Mouse (Mus musculus): ENCODE data around the gene Gm20518.
A peak's percentile ranks its signal among the peaks of the same experiment; 100 is the strongest.

The Gm20518 gene

DNA sequence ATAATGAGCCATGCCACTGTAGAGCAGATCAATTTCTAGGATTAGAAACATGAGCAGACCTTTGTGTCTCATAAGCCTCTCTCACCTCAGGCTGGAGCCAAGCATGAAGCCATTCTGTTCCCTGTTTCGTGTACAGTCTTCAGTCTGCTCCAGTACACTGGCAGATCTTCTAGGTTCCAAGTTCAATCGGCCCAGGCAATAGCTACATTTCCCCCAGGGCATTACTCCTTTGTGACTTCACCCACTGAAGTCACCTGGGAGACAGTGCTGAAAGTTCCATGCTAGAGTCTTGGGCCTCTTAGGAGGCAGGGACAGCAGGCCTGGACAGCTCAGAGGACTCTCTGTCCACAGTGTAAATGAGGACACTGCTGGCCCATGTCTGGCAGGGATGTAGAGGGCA is 2.5 kb upstream of the Gm20518 start, which contains the start of gene Tssk1:
Gene Tssk1 (plus strand): TSS at position 301 of the 400 bp plus-strand sequence.
- no peak for DNase-seq

DNA sequence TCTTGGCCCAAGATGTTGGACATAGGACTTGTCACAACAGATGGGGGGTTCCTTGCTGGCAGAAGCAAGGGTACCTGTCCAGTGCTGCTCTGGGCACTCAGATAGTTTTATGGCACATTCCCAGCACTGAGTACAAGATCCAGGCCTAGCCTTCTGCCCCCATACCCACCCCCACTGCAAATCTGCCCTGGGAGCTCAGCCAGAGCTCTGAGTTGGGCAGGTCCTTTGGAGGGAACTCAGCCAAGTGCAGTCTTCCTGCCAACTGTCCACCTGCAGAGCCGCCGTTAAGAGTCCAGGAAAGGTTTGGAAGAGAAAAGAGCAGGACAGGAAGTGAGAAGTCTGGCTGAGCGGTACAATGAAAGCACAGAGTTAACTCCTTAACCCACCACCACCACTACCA is 1.1 kb upstream of the Gm20518 start:
- DNase-seq: no peak

DNA sequence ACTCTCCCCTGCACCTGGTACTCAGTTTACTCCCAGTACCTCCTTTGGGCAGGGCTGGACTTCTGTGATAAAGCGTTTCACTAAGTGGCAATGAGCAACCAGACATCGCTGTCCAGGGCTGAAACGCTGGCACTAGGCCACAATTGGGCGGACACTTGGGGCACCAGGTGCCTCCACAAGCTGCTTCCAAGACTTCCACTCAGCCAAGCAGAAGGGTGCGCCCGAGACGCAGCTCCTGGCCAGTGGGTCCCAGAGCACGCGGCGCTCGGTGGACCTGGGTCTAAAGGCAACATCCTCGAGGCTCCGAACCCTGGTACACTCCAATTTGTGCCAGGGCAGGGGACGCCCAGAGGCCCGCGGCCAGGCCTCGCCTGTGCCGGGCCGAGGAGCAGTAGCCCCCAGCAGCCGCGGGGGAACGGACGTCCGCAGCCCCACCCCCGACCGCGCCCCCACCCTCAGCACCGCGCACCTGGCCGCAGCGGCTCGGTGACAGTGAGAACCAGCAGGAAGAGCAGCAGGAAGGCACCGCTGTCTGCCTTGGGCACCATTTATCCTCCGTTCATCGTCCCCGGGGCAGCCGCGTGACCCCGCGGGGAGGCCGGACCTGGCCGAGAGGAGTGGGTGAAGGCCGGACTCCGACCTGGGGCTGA is 429 bp downstream of the Gm20518 start:
- peak; percentile 72 for DNase-seq

DNA sequence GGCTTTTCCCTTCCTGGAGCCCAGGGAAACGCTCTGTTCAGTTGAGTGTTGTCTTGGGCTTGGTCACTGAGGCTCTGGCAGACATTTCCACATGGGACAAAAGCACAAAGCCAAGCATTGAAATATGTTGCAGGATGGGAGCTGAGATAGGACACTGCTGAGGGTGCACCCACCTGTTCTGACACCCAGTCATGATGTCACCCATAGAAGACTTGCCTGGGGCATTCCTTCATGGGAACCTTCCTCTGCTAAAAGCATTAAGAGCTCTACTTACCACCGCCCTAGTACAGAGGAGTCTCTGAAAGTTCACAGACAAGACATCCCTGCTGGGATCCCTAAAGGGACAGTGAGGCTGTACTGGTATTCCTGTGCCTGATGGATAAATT is 1.1 kb downstream of the Gm20518 start:
- no peak for DNase-seq

DNA sequence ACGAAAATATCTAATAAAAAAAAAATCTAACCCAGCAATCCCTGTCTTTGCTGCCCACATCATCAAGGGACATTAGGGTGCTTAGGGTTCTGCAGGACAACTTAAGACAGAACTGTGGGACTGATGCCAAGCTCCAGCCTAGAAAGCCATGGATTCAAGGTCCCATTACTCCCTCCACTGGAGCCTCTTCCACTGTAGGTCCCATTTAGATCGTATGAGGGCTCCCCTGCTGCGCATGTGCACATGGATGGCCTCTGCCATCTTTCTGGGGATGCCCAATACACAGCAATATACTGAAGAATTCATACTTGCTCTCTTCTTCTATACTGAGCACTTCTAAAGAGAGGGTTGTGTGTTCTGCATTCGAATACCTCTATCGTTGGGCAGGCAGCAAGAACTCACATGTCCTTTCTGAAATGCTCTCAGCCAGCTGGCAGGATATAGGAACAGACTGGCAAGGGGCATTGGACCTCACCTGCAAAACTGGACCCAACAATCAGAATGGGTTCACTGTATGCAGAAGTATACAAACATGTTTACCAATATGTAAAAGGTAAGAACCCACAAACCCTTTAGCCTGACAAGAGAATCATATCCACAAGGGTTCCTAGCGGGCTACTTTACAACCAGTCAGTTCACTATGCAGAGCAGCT is 1.7 kb downstream of the Gm20518 start:
- DNase-seq: no peak

DNA sequence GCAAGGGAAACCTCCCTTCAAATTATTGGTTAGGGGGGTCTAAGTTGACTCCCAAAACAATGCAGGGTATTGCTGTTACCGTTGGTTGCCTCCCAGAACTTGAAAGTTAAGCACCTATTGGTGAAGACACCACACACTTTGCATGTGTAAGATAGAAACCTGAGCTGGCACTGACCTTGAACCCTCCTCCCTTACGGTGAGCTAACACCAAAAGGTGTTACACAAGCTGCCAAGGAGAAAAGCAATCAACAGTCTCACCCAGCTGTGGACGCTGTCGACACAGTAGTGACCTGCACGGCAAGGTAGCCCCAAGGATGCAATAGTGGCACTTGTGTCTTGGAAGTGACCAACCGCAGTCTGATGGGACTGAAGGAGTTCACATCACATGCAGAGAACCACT is 7.4 kb downstream of the Gm20518 start:
- no peak for DNase-seq

DNA sequence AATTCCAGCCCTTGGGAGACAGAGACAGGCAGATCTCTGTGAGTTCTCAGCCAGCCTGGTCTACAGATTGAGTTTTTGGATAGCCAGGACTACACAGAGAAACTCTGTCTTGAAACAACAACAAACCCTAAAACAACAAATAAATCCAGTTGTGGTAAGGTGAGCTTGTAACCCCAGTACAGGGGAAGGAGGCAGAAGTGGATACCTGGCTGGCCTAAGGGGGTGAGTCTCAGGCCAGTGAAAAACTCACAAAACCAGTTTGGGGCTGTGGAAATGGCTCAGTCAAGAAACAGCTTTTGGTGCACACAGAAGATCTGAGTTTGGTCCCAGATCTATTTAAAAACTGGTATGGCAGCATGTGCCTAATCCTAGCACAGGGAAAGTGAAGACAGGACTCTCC is 9.3 kb downstream of the Gm20518 start:
- DNase-seq: no peak

DNA sequence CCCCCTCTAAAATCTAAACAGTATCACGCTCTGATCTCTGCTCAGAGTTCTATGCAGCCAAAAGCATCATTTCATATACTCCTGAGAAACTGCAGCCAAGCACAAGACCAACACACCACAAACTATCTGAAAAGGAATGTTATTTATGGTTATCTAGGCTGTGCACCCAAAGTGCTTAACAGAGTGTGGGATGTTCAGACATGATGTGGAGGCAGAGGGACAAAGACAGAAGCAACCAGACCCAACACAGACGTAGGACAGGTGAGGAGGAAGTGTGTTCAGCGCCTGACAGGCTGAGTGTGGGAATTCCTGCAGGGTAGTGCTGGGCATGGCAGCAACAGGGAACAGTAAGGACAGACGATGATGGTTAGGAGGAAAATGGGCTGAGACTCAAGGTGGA is 11.9 kb downstream of the Gm20518 start:
- no peak for DNase-seq

DNA sequence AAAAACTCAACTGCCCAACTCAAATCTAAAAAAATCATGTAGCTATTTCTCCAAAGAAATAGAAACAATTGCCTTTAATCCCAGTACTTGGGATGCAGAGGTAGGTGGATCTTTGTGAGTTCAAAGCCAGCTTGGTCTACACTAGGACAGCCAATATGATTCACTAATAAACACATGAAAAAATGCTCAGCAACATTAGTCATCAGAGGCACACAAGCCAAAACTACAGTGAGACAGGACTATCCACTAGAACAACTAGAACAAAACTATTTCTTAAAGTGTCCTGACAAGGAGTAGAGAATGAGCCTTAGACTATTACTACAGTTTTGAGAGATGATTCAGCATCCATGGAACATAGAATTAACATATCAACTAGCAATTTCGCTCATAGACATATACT is 15.4 kb downstream of the Gm20518 start:
- no peak for DNase-seq

DNA sequence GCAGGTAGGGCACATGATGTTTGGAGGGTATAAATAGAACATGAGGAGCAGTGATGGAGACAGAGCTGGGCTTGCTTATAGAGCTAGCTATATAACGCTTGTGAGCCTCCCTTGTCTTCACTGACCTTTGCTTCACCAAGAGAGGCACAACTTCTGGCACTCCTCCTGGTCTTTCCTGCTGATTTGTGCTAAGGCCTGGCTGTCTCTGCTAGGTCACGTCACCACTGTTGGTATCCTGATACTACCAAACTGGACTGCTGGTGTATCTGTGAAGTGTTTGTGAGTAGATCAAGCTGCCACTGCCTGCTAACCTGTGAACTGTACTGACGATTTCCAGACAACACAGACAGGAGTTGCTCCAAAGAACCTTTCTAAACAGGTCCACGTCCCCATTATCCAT is 16.3 kb downstream of the Gm20518 start:
- no peak for DNase-seq

DNA sequence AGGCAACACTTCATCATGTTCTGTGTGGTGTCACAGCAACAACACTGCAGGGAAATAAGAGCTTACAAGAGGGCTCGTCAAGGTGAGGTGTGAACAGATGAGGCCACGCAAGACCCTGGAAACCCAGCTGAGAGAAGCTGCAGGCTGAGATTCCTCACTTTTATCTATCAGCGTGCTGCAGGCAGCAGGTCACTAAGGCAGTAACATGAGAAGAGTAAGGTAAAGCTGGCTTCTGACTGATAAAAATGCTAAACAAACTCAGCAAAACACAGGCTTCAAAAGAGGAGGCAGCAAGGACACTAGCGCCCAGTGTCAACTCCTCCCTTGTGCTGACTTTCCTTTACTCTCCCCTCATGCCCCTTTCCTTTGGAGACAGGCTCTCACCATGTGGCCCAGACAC is 18.5 kb downstream of the Gm20518 start:
- no peak for DNase-seq

DNA sequence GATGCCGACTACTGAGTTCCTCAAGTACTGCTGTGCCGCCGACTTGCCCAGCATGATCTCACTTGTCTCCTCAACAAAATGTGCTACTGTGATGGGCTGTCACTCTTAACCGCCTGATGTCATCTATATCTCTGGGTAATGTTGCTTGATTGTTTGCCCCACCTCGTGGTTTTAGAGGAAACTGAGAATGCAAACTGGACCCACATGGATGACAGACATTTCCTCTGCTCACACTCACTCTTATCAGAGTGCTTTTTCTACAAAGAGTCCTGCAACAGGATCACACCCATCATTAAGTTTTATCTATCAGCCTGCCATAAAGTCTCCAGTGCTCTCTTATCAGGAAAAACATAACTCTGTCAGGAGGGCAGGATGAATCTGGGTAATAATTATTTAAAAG is 20.2 kb downstream of the Gm20518 start:
- no peak for DNase-seq

DNA sequence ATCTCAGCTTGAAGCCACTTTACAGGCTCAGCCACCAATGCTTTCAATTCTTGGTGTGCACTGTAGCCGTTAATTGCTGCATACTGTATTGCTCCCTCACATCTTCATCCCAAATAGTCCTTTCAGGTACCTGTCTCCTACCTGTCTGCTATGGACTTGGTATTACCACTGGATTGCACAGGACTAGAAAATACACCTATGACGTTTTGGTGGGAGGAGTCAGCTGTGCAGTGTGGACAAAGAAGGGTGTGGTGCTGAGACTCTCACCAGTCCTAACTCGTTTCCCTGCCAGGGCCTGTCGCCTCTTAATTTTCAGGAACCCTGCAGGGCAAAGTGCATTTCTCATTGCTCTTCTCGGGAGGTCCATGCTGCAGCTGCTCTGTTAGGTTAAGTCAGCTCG is 25.7 kb downstream of the Gm20518 start:
- DNase-seq: no peak

DNA sequence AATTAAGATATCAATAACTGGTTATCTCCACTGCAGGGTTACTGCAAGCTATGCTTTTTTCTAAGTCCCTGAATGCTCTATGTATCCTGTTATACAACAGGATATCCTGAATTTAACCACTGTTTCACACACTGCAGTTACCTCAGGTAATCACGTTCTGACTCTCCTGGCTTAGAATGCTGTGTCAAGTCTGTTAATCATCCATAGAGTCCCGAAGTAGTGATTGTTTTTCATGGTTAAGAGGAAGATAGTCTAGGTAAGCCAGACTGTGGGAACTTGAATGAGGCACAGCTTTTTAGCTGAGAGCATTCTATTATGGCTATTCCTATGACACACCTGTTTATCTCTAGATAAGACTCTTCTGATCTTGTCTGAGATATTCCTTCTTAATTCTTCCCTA is 26.2 kb downstream of the Gm20518 start:
- DNase-seq: no peak

DNA sequence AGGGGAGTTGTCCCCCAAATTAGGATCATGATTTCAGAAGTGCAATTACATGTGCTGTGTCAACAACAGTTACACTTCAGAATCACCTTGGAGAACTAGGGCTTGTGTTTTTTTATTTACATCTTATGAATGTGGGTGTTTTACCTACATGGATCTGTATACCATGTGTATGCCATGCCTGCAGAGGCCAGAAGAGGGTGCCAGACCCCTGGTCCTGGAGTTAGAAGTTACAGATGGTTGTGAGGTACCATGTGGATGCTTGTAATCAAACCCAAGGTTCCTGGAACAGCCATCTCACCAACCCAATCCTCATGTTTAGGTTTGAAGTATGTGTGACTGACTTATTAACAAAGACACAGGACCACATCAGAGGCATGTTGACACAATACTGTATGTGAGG is 32.9 kb downstream of the Gm20518 start:
- DNase-seq: peak; percentile 49

DNA sequence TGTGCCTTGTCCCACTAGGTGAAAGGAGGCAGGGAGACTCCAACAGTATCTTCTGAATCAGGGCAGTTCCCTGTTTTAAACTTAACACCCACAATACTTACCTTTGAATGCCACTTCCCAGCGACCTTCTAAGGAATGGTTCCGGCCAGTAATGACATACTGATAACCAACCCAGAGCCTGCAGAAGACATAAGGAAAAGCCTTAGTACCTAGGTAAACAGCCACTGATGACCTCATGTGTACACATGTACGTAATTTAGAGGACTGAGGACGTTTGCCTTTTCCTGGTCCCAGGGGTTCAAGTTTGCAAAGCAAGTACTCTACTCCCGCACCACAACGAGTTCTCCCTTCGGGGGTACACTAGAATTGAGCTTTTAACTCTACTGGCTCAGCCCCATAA is 34.3 kb downstream of the Gm20518 start:
- no peak for DNase-seq

DNA sequence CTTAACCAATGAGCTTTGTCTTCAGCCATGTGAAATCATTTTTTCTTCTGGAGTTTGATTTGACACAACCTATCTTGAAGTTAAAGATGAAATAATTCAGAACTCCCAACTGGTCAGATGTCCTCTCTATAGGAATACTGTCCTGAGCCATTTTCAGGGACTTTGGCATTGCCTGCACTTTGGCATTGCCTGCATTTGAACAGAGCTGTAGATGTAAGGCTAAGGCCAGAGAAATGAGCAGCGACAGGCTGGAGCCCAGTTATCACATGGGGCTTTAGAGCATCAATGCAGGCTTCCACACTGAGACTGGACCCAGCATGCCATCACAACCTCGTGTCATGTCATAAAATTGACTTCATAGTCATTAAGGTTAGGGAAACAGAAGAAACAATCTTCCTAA is 38.2 kb downstream of the Gm20518 start:
- DNase-seq: no peak

DNA sequence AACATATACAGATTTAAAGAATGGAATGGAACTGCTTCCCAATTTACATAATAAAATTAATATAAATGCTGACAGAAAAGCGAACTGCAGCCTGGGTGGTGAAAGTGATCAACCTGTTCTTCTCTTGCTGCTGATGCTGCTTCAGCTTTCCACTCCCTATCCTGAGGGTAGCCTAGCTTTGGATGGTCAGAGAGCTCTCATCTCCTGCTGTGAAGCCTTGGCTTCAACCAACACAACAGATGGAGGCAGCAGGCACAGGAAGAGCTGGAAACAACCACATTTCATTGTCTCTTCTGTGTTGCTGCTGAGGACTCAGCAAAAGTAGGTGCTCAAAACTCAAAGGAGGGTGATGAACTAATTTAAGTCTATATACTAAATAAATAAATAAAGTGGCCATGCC is 39.6 kb downstream of the Gm20518 start:
- DNase-seq: no peak

DNA sequence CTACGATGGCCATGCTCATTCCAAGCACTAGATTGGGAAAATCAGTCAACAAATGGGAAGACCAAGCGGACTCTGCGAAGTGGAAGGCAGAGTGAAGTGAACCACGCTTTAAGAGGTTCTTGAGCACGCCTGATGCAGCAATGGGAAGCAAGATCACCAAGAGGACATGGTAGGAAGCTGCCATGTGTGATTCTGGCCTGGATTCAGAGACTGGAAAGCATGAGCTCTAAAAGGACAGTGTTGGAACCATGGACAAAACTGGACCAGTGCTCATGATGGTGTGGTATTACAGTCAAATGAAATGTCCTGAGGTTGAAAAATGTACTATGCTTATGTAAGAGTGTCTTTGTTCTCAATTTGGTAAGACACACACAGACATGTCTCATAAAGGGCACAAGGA is 40.1 kb downstream of the Gm20518 start:
- DNase-seq: no peak

DNA sequence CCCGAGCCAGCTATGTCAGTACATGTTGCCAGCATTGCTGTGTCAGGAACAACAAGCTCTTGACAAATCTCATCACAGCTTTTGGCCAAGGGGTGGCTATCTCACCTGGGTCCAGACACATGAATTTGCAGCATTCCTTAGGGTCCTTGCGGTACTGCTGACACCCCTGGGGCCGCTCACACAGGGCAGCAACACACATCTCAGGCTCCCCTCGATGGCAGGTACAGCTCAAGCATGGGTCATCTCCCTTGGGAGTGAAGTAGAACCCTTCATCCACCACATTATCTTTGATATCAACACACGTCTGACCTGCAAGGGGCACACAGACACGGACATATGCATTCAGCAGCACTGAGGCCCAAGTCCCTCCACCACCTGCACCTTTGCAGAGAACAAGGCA is 42.0 kb downstream of the Gm20518 start:
- no peak for DNase-seq

DNA sequence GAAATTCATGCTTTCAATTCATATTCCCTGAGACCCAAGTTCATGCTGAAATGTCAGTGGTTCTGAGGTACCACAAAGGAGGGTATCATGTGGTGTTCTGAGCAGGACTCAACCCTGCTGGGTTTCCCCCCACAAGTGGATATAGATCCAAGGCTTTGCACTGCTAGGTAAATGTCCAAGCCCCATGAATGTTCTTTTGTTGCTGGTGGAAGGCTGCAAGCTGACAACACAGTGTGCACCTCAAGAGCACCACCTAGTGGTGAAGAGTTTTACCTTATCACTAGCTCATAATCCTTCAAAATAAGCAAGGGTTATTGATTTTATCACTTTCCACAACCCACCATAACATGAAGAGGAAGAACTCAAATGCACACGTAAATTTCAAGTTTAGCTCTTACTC is 42.5 kb downstream of the Gm20518 start:
- peak; percentile 80 for DNase-seq

DNA sequence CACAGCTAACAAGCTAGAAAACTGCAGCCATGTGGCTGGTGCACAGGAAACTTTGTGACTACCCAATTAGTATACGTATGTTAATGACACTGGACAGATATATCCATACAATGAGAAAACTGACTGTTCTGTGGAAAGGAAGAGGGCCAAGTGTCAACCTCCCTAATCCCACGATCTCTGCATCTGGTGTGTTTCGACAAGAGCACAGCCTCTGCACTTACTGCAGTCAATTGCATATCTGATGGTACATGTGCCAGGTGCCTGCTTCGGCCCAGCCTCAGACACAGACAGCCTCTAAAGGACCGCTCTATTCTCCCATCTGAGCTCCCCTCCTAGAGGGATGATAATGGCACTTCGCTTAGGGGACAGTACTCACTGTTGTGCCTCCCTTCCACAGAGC is 43.0 kb downstream of the Gm20518 start:
- no peak for DNase-seq

DNA sequence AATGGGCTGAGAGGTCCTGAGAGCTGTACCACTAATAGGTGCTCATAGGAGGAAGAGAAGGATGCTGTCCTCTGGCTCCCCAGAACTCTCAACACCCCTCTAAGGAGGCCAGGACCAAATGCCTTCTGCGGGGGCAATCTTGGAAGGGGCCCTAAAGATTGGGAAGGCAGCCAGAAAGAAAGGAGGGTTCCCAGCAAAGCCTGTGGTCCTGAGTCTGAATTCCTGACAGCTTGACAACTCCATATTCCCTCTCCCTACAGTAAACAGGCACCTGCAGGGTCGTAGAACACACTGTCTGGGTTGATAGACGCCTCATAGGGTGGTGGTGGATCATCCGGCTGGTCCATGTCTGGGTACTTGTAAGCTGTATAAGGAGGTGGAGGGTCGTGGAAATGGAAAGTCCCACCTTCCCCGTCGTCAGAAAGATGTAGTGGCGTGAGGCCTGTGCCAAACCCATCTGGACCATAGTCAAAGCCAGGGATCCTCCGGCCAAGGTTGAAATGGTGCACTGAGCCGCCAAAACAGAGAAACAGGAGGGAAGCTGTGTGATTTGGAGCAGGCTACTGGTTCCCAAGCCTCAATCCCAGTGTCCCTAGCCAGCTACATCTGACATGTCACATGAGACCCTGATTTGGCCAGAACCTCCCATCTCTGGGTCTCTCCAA is 47.6 kb downstream of the Gm20518 start:
- DNase-seq: no peak

DNA sequence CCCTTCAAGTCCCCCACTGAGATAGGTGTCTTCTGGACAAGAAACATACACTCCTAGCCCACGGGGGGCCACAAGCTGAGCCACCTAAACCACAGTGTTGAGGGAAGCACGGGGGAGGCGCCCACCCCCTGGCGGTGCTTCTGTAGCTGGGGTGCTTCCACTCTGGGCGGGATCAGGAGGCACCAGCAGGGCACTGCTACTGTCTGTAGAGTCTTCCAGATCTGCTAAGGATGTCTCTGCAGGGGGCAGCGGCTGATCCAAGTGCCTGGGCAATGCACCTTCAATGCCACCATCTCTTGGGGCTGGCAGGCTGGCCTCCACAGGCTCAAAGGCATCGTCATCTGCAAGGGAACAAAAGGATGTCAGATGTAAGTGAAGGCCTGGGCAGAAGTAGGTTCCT is 49.0 kb downstream of the Gm20518 start:
- DNase-seq: no peak

DNA sequence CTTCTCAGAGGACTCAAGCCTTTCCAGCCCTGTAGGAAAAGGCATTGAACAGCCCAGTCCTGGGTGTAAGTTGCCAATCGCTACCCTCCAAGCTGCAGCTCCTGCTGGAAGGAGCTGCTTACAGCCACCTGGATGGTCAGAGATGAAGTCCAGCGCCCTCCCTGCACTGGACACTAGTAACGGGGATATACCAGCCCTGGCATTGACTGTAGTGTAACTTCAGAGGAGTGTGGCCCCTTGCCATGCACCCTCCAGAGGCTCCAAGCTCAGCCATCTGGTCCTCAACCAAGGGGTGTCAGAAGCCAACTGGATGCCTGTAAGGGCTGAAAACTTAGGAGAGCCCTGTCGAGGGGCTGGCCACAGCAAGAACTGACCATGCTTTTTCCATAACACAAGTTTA is 51.5 kb downstream of the Gm20518 start:
- no peak for DNase-seq
